Mouse (Mus musculus) T-helper 2 cell (primary cell): Measurements from ENCODE around the gene Pus10.

Experiments
- in situ Hi-C: fragments of 300-600 bp; cut with MboI, MseI; formaldehyde crosslinking; loops from one replicate; pipeline ENCODE4 v1.15.1; 2025; ENCODE audit warnings: high pct_unique_total_duplicates

The Pus10 gene

GRCm38 (mm10) chr11:23665311-23665786 lies at the start of gene Pus10:
Gene Pus10 (plus strand): TSS chr11:23665674.
- in situ Hi-C loops: no loop called here

GRCm38 (mm10) chr11:23618995-23619394 lies 46.5 kb upstream of the Pus10 start:
- in situ Hi-C loops: no loop called here

GRCm38 (mm10) chr11:23630664-23631063 lies 34.8 kb upstream of the Pus10 start:
- in situ Hi-C loops: no loop called here

GRCm38 (mm10) chr11:23632945-23633878 lies 32.3 kb upstream of the Pus10 start, which contains the start of gene 0610010F05Rik:
Gene 0610010F05Rik (minus strand): TSS chr11:23633639.
- in situ Hi-C loops: no loop called here

- in situ Hi-C loops: no loop called here
These were observed 31.6 kb upstream of the Pus10 start for GRCm38 (mm10) chr11:23633879-23634215.

GRCm38 (mm10) chr11:23634573-23634972 lies 30.9 kb upstream of the Pus10 start:
- in situ Hi-C loops: no loop called here

GRCm38 (mm10) chr11:23647431-23647830 lies 18.0 kb upstream of the Pus10 start:
- in situ Hi-C loops: no loop called here

GRCm38 (mm10) chr11:23647835-23648234 lies 17.6 kb upstream of the Pus10 start:
- in situ Hi-C loops: no loop called here

GRCm38 (mm10) chr11:23653666-23654065 lies 11.8 kb upstream of the Pus10 start:
- in situ Hi-C loops: no loop called here

GRCm38 (mm10) chr11:23657791-23658190 lies 7.7 kb upstream of the Pus10 start:
- in situ Hi-C loops: no loop called here

GRCm38 (mm10) chr11:23664232-23664631 lies 1.2 kb upstream of the Pus10 start:
- in situ Hi-C loops: no loop called here

- in situ Hi-C loops: no loop called here
These were observed 476 bp downstream of the Pus10 start, which contains the start of gene Pex13 for GRCm38 (mm10) chr11:23665798-23666501. Gene Pex13 (minus strand): TSS chr11:23665959.

- in situ Hi-C loops: no loop called here
These were observed 1.1 kb downstream of the Pus10 start for GRCm38 (mm10) chr11:23666526-23666925.

- in situ Hi-C loops: no loop called here
These were observed 1.7 kb downstream of the Pus10 start for GRCm38 (mm10) chr11:23667128-23667527.

GRCm38 (mm10) chr11:23672256-23672749 lies 6.8 kb downstream of the Pus10 start:
- in situ Hi-C loops: no loop called here

- in situ Hi-C loops: loop anchor here (5.0 kb wide), 2 partner anchors 191 to 276 kb away; no protein-coding TSS in a partner anchor
These were observed 10.6 kb downstream of the Pus10 start for GRCm38 (mm10) chr11:23676100-23676499.

GRCm38 (mm10) chr11:23679044-23679642 lies 13.7 kb downstream of the Pus10 start:
- in situ Hi-C loops: loop anchor here (5.0 kb wide), 2 partner anchors 188 to 273 kb away; no protein-coding TSS in a partner anchor

- in situ Hi-C loops: no loop called here
These were observed 15.0 kb downstream of the Pus10 start for GRCm38 (mm10) chr11:23680435-23680950.

GRCm38 (mm10) chr11:23682561-23682960 lies 17.1 kb downstream of the Pus10 start:
- in situ Hi-C loops: no loop called here

GRCm38 (mm10) chr11:23686671-23687070 lies 21.2 kb downstream of the Pus10 start:
- in situ Hi-C loops: no loop called here

GRCm38 (mm10) chr11:23688060-23688459 lies 22.6 kb downstream of the Pus10 start:
- in situ Hi-C loops: no loop called here
